Mouse (Mus musculus): ENCODE results near the gene Adgb. TPM values are rescaled to one million over a fixed set of nuclear protein-coding genes. Genes with fewer than 3 reads are reported as not detected.

Adgb gene
- polyA plus RNA-seq, 1 experiment, result not detected

GRCm38 (mm10) chr10:10355605-10356227 is 116.4 kb downstream of the Adgb start:
- no peak overlapping the region for H3K4me3 ChIP-seq (ENCODE audit: insufficient read depth, low read length)
- TF ChIP-seq POLR2A (IDR thresholded peaks at IDR 0.05; ENCODE audit: low read depth, low read length), result no peak
- TF ChIP-seq CTCF (IDR thresholded peaks at IDR 0.05; ENCODE audit: borderline replicate concordance, insufficient read depth, low read length), result no peak
- H3K4me1 ChIP-seq (ENCODE audit: control insufficient read depth, insufficient read depth, low read length), result no peaks in the 10 kb centered on the region
- no peak overlapping the region for H3K27ac ChIP-seq (ENCODE audit: insufficient read depth, low read length)

GRCm38 (mm10) chr10:10352184-10352583 is 119.9 kb downstream of the Adgb start:
- Histone ChIP-seq H3K27ac (ENCODE audit: insufficient read depth, low read length) (no peak overlapping the region), H3K4me3 (ENCODE audit: insufficient read depth, low read length) (no peak overlapping the region), H3K4me1 (ENCODE audit: control insufficient read depth, insufficient read depth, low read length) (no peaks in the 10 kb centered on the region)
- TF ChIP-seq CTCF (IDR thresholded peaks at IDR 0.05; ENCODE audit: borderline replicate concordance, insufficient read depth, low read length) (no peak), POLR2A (IDR thresholded peaks at IDR 0.05; ENCODE audit: low read depth, low read length) (no peak)

DNA sequence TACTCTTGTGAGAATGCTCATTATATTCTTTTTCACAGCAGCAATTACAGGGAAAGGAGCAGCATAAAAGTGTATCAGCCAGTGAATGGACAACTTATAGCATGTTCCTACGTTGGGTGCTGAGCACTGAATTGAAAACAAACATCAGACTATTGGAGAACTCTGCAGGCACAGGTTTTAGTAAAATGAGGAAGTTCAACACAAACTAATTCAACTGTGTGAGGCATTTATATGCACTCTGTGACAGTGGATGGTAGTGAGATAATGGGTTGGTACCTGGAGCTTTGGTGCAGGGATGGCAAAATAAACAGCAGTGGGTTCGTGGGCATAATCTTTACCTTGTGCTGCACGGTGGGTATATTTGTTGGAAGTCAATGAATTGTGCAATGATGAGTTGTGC is 121.6 kb downstream of the Adgb start:
- Histone ChIP-seq H3K4me3 (ENCODE audit: insufficient read depth, low read length) (no peak overlapping the region), H3K27ac (ENCODE audit: insufficient read depth, low read length) (no peak overlapping the region), H3K4me1 (ENCODE audit: control insufficient read depth, insufficient read depth, low read length) (no peaks in the 10 kb centered on the region)
- TF ChIP-seq POLR2A (IDR thresholded peaks at IDR 0.05; ENCODE audit: low read depth, low read length), result no peak

DNA sequence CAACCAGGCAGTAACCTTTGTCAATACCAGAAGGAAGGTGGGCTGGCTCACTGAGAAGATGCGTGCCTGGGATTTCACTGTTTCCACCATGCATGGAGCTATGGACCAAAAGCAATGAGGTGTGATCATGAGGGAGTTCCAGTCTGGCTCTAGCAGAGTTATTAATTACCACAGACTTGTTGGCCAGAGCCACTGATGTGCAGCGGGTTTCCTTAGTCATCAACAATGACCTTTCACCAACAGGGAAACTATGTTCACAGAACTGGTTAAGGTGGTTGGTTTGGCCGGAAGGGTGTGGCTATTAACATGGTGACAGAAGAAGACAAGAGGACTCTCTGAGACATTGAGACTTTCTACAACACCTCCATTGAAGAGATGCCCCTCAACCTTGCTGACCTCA is 128.2 kb downstream of the Adgb start:
- TF ChIP-seq POLR2A (IDR thresholded peaks at IDR 0.05; ENCODE audit: low read depth, low read length), result no peak
- TF ChIP-seq CTCF (IDR thresholded peaks at IDR 0.05; ENCODE audit: borderline replicate concordance, insufficient read depth, low read length), result no peak
- no peak overlapping the region for H3K4me3 ChIP-seq (ENCODE audit: insufficient read depth, low read length)
- H3K27ac ChIP-seq (ENCODE audit: insufficient read depth, low read length), result no peak overlapping the region
- H3K4me1 ChIP-seq (ENCODE audit: control insufficient read depth, insufficient read depth, low read length), result no peaks in the 10 kb centered on the region

- no peak overlapping the region for H3K27ac ChIP-seq (ENCODE audit: insufficient read depth, low read length)
- no peak overlapping the region for H3K4me3 ChIP-seq (ENCODE audit: insufficient read depth, low read length)
- H3K4me1 ChIP-seq (ENCODE audit: control insufficient read depth, insufficient read depth, low read length), result peaks cover 12% of the 10 kb centered on the region; the same call in 1 of the 2 replicates
- no peak for TF ChIP-seq POLR2A (IDR thresholded peaks at IDR 0.05; ENCODE audit: low read depth, low read length)
- no peak for TF ChIP-seq CTCF (IDR thresholded peaks at IDR 0.05; ENCODE audit: borderline replicate concordance, insufficient read depth, low read length)
Observed at GRCm38 (mm10) chr10:10325560-10325959, 146.6 kb downstream of the Adgb start.

DNA sequence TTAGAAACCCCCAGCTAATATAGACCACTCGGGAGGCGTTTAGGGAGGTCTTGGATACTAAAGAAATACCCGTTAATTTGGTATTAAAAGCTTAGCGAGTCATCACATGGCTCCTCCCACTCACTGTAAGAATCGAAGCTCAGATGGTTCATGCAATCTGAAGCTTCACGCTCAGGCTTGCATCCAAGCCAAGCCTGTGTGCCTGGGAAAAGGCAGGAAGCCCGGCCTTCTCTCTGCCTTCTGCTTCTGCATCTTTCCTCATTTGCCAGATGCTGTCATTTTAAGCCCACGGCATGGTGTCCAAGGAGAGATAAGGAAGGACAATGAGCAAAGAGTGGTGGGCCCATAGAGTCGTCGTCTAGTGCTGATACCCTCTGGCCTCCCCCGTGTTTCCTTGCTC is 149.2 kb downstream of the Adgb start:
- no peak for TF ChIP-seq POLR2A (IDR thresholded peaks at IDR 0.05; ENCODE audit: low read depth, low read length)
- no peak for TF ChIP-seq CTCF (IDR thresholded peaks at IDR 0.05; ENCODE audit: borderline replicate concordance, insufficient read depth, low read length)
- peaks cover 11% of the 10 kb centered on the region; the same call in 1 of the 2 replicates for H3K4me1 ChIP-seq (ENCODE audit: control insufficient read depth, insufficient read depth, low read length)
- no peak overlapping the region for H3K27ac ChIP-seq (ENCODE audit: insufficient read depth, low read length)
- no peak overlapping the region for H3K4me3 ChIP-seq (ENCODE audit: insufficient read depth, low read length)

- H3K4me1 ChIP-seq (ENCODE audit: control insufficient read depth, insufficient read depth, low read length), result peaks cover 8% of the 10 kb centered on the region; the same call in 1 of the 2 replicates
- no peak for TF ChIP-seq POLR2A (IDR thresholded peaks at IDR 0.05; ENCODE audit: low read depth, low read length)
- peak; percentile 80 for TF ChIP-seq CTCF (IDR thresholded peaks at IDR 0.05; ENCODE audit: borderline replicate concordance, insufficient read depth, low read length)
- H3K4me3 ChIP-seq (ENCODE audit: insufficient read depth, low read length), result no peak overlapping the region
- H3K27ac ChIP-seq (ENCODE audit: insufficient read depth, low read length), result no peak overlapping the region
Observed at GRCm38 (mm10) chr10:10321119-10321781, 150.9 kb downstream of the Adgb start.

GRCm38 (mm10) chr10:10320364-10321083 is 151.6 kb downstream of the Adgb start:
- Histone ChIP-seq H3K4me3 (ENCODE audit: insufficient read depth, low read length) (no peak overlapping the region), H3K4me1 (ENCODE audit: control insufficient read depth, insufficient read depth, low read length) (peaks cover 4% of the 10 kb centered on the region; the same call in 1 of the 2 replicates), H3K27ac (ENCODE audit: insufficient read depth, low read length) (no peak overlapping the region)
- TF ChIP-seq POLR2A (IDR thresholded peaks at IDR 0.05; ENCODE audit: low read depth, low read length), result no peak
- TF ChIP-seq CTCF (IDR thresholded peaks at IDR 0.05; ENCODE audit: borderline replicate concordance, insufficient read depth, low read length), result no peak

GRCm38 (mm10) chr10:10318086-10318485 is 154.0 kb downstream of the Adgb start:
- no peak overlapping the region for H3K4me3 ChIP-seq (ENCODE audit: insufficient read depth, low read length)
- peaks cover 2% of the 10 kb centered on the region; the same call in 1 of the 2 replicates for H3K4me1 ChIP-seq (ENCODE audit: control insufficient read depth, insufficient read depth, low read length)
- no peak overlapping the region for H3K27ac ChIP-seq (ENCODE audit: insufficient read depth, low read length)
- TF ChIP-seq CTCF (IDR thresholded peaks at IDR 0.05; ENCODE audit: borderline replicate concordance, insufficient read depth, low read length) (no peak), POLR2A (IDR thresholded peaks at IDR 0.05; ENCODE audit: low read depth, low read length) (no peak)

DNA sequence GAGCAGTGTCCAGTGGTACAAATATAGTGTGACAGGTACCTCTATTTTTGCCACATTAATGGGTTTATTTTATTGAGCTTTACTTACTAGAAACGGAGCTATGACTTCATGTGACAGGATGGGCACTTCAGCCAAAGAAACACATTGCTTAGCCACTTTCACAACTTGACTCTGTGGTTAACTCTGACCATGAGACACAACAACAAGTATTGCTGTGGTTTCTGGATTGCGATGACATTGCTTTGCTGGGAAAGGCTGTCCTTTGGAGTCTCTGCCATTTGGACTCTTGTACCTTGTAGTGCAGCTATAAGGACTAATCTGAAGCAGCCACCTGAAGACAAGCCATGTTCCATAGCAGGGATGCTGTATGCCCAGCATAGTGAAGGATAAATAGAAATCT is 156.5 kb downstream of the Adgb start:
- Histone ChIP-seq H3K4me1 (ENCODE audit: control insufficient read depth, insufficient read depth, low read length) (peaks cover 2% of the 10 kb centered on the region; the same call in 1 of the 2 replicates), H3K27ac (ENCODE audit: insufficient read depth, low read length) (no peak overlapping the region), H3K4me3 (ENCODE audit: insufficient read depth, low read length) (no peak overlapping the region)
- TF ChIP-seq CTCF (IDR thresholded peaks at IDR 0.05; ENCODE audit: borderline replicate concordance, insufficient read depth, low read length), result no peak
